Mouse (Mus musculus) heart, adult 9 months (tissue): Measurements from ENCODE around the gene Apba2.

Experiments used
- DNase-seq, 2 experiments: peaks; one replicate each; pipeline ENCODE4 v3.0.0; 2022; ENCODE audit warnings: low spot score in 2 of 2

Apba2 gene

DNA sequence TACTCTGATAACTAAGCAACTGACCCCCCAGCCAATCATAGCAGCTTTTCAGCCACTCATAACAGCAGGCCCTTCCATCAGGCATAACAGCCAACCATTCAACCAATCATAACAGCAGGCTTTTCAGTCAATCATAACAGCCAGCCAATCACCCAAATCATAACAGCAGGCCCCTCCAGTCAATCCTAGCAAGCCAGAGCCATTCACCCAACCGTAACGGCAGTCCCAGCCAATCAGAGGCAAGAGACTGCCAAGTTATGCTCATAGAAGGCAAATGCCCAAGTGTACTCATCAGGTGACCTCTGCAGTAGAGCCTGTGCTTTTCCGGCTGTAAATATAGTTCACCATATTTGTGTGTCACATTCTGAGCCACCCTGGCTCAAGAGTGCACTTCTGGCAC, 85.1 kb downstream of the Apba2 start:
- DNase-seq = no peak

DNA sequence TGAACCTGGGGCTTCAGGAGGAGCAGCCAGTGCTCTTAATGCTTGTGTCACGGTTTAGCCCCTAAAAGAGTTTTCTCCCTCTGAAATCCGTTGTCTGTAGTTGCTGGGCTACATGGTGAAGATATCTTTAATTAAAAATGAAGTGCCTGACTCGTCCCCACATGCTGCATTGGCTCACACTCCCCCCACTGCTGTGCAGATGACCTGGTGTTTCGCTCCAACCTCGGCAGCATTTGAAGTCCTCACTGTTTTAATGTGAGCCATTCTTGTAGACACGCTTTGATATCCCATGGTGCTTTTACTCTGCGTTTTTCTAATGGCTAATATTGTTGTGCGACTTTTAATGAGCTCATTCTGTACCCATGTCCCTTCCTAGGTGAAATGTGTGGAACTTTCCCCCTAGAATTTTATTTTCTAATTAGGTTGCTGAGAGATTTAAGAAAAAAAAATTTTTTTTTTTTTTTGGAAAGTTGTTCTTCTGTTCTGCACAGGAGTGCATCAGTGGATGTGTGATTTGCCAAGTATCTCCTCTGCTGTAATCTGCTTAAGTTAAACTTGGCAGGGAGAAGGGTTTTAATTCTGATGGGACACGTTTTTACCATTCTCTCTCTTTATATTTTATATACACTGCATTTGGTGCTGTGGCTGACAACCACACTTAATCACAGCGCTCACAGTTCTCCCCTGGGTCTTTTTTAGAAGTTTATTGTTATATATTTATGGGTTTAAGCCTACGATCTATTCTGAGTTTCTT, 87.3 kb downstream of the Apba2 start:
- DNase-seq = no peak

DNA sequence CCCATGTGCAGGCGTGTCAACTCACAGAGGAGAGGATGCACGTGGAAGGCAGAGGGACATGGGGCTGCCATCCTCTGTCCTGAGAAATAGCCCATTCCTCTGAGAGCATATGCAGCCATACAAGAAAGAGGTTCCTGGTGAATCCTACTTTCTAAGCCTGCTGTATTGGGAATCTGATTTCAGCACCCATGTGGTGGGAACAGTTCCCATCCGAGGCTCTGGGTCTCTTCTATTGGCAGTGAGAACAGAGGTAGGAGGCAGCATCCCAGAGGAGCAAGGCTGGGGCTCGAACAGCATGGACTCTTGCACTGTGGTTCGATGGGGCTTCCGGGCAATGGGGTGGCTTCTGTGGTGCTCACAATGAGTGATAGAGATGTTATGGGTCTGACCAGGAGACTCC, 93.8 kb downstream of the Apba2 start:
- no peak for DNase-seq

- no peak for DNase-seq
Observed at GRCm38 (mm10) chr7:64596652-64597051, 95.1 kb downstream of the Apba2 start.

- DNase-seq = no peak
Observed at GRCm38 (mm10) chr7:64609866-64610265, 108.4 kb downstream of the Apba2 start.

DNA sequence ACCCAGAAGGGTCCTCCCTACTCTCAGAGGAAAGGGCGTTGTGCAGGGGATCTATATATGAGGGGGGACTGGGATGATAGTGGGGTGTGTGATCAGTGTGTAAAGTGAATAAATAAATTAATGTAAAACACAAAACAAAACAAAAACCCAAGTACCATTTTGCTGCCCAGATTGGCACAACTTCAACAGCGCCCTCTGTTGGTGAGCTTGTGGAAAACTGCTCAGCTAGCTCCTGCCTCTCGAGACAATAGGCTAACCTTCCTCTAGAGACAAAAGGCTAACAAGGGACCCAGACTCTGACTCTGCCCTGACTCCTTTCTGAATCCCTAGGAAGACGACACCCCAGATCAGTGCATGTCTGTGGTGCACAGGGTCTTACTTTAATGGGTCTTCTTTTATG, 109.4 kb downstream of the Apba2 start:
- no peak for DNase-seq

DNA sequence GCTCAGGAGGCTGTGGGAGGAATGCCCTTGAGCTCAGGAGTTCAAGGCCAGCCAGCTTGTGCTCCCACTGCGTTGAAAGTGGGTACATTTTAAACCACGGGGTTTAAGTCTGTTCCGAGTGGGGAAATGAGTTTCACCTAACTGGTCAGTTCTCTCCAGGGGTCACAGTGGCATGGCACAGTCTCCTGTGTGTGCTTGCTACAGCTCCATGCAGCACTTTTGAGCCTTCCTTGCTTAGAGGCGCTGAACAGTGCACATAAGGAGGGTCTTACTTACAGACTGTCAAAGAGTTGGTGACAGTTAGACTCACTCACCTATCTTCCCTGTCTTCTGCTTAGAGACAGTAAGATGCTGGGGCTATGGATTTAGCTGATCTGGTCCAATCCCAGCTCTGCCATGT, 117.8 kb downstream of the Apba2 start:
- DNase-seq = no peak

DNA sequence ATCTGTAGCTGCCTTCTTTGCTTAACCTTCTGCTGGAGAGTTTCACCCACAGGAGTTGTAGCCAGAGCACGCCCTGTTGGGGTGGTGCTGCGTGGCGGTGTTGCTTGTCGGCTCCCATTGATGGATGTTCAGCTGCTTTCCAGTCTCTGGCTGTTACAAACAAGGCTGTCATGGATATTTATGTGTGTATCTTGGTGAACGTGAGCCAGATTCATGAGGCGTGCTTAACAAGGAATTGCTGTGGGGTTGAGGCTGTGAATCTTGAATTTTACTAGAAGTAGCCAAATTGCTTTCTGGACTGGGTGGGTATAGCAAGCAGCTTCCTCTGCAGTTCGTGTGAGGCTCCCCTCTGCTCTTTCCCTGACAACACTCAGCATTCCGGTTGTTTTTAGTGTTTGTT, 125.0 kb downstream of the Apba2 start:
- no peak for DNase-seq

DNA sequence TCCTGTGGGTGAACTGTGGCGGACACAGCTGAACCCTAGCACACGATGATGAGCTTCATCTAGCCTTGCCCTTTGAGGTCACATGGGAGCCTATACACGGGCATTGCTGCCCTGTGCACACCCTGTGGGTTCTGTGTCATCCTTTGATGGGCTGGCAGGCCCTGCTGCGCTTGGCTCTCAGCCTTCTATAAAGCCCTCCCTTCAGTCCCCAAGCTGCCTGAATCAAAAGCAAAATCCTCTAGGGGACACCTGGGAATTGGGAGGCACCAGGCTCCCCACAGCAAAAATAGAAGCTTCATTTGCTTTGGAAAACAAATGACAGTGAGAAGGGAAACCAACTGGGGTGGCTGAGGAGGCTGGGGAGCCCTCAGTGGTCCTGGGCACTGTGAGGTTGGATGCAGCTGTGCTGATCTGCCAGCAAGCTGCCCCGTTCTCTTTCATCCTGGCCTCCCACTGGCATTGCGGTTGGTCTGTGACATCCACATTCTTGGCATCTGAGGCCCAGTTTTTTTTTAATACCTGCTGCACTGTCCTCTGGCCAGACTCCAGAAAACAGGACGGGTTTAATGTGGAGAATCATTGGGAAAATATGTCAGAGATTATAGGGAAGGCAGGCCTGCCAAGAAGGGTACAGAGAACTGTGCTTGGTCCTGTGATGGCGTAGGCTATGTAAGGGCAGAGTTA, 126.6 kb downstream of the Apba2 start:
- no peak for DNase-seq

DNA sequence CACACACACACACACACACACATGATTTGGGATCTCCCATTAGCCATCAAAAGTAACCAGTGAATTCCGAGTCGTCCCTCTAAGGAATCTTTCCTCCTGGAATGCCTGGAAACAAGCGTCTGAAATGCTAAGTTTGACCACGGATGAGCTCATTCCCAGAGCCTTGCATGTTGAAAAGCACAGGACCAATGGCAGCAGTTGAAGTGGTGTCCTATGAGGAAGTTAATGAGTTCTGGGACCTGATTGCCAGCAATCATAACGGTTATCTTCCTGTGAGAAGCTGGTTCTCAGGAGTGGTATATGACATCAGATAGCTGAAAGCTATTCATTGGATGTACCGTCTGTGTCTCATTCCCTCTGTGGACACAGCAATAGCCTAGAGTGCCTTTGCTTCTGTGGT, 129.2 kb downstream of the Apba2 start:
- DNase-seq = no peak

GRCm38 (mm10) chr7:64631131-64631530, 129.6 kb downstream of the Apba2 start:
- DNase-seq = no peak

DNA sequence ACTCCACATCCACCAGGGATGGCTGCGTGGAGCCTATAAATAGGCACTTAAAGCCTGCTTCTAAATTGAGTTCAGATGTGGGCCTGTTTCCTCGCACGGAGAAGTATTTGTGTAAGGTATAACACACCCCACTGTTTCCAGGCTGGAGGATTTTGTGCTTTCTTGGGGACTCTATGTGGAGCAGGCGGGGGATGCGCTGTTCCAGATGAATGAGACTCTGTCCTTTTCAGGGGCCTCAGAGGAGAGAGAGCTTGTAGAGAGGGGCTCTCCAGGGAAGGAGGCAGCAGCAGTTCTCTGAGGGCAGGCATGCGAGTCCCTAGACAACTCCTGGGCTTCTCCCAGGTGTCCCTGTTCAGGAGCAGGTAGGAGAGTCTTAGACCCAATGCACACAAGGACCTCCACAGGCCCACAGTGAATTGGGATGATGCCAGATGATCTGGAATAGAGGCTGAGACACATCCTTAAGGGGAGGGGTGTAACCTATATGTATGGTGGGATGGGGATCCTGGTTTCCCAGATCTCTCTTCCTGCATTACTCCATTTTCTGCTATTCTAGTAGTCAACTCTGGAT, 130.4 kb downstream of the Apba2 start:
- no peak for DNase-seq

- DNase-seq = no peak
Observed at GRCm38 (mm10) chr7:64633182-64633581, 131.7 kb downstream of the Apba2 start.

DNA sequence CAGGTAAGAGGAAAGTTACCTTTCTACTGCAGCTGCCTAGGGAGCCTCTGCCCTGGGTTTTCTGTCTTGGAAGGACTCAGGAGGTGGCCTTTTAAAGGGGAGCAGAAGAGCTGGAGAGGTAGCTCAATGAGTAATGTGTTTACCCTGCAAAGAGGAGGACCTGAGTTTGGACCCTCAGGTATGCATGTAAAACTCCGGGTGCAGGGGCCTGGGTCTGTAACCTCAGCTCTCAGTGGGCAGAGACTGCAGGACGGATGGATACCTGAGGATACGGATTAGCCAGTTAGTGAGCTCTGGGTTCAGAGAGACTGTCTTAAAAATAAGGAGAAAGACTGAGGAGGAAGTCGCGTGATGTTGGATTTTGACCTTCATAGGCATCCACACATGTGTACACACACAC, 132.4 kb downstream of the Apba2 start:
- DNase-seq = no peak

GRCm38 (mm10) chr7:64634482-64634881, 133.0 kb downstream of the Apba2 start:
- DNase-seq = no peak

GRCm38 (mm10) chr7:64638922-64639321, 137.4 kb downstream of the Apba2 start:
- no peak for DNase-seq

GRCm38 (mm10) chr7:64640651-64641050, 139.1 kb downstream of the Apba2 start:
- DNase-seq = no peak

GRCm38 (mm10) chr7:64642903-64643302, 141.4 kb downstream of the Apba2 start:
- no peak for DNase-seq

- no peak for DNase-seq
Observed at GRCm38 (mm10) chr7:64645458-64645857, 144.0 kb downstream of the Apba2 start.

DNA sequence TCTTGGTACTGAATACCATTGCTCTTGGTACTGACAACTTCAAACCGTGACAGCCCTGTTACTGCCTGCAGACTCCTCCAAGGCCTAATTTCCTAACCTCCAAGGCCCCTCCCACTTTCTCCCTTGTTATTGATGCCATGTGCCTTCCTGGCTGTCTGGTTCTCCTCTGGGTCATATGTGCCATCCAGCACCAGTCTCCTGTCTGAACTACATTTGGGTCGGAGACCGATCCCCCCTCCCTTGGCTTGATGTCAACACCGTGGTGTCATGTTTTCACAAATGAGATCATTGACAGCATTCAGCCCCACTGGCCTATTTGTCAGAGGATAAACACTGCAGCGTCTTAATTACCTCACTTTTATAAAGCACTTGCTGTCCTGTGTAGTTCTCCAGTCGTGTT, 144.5 kb downstream of the Apba2 start:
- no peak for DNase-seq

DNA sequence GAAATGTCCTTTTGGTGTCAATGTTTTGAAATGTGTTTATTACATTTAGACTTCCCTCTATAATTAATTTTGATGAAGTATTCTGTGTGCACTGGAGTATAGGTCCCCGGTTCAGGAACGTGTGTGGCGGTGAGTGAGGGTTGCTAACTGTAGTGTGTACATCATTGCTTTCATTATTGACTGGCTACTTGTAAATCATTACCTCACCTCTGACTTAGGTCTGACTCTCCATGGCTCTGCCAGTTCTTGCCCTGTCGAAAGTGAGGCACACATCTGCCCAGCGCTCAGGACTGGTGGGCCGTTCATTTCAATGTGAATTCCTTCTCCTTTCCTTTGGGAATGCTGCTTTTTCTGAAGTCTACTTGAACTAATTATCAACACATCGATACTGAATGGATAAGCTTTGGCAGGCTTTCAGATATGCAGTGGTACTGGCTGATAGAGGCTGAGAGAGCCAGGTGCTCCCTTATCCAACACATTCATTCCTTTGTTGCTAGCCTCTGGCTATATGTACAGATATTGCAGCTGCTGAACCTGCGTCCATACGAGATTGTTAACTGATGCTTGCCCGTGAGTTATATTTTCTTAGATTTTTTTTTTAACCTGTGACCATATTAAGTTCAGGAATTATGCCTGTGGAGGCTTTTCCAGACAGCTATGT, 147.6 kb downstream of the Apba2 start:
- DNase-seq = no peak

- no peak for DNase-seq
Observed at GRCm38 (mm10) chr7:64651963-64652362, 150.5 kb downstream of the Apba2 start.

DNA sequence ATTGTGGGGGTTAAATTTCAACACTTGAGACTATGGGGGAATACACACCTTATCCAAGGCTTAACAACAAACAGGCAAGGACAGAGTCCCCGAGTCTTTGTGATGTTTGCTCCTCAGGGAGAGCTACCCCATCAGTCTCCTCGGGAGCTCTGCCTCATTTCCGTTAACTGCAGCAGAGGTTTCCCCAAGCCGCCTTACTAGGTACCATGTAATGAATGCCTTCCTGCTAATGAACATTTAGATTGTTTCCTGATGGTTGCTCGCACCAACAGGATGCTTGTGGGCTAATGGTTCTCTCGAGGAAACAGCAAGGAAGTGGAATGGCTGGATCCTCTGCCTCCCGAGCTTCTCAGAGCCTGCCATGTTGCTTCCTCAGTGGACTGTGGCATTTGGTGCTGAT, 155.3 kb downstream of the Apba2 start:
- no peak for DNase-seq
